Mouse (Mus musculus) cerebellum, adult 2 months (tissue): ENCODE results near the gene Gm9944.

Experiments used
- CTCF ChIP-seq: fragments of 200-500 bp; IDR thresholded peaks from 2 replicates; pipeline ENCODE4 v1.5.1; 2011; ENCODE audit warnings: low read depth, mild to moderate bottlenecking, control low read depth, low read length, moderate library complexity, borderline replicate concordance; ENCODE audit not compliant: insufficient read depth
- POLR2A ChIP-seq: fragments of 200-500 bp; IDR thresholded peaks from 2 replicates; pipeline ENCODE4 v1.6.1; 2011; ENCODE audit warnings: low read length, control low read depth, borderline replicate concordance; ENCODE audit not compliant: insufficient read depth

DNA sequence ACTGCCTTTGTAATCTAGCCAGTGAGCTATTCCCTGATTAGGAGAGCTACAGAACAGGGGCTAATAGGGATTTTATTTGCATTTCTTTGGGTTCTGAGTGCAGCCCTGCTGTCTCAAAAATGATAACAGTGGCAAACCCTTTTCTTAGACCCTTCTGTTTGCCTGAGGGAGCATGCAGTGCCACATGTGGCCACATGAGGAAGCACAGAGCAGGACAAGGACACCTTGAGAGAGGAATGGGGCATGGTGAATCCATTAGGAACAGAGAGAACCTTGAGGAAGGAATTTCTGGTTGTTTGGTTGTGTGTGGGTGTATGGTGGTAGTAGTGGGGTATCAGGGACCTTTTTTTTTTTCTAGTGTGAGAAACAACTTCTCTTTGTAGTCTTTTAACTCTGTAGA, 32.5 kb downstream of the Gm9944 start:
- TF ChIP-seq CTCF (no peak), POLR2A (no peak)
